Mouse (Mus musculus): ENCODE data around the gene Gpr132. TPM values are rescaled to one million over a fixed set of nuclear protein-coding genes. Genes with fewer than 3 reads are reported as not detected.

Gpr132 gene
- polyA plus RNA-seq, 1 experiment: 4.6 TPM

GRCm38 (mm10) chr12:112877607-112878020 lies 9.6 kb upstream of the Gpr132 start:
- Histone ChIP-seq H3K4me3 (ENCODE audit: insufficient read depth, low read depth, low read length) (no peak overlapping the region), H3K36me3 (ENCODE audit: control insufficient read depth, insufficient read depth, low read length) (no peaks in the 10 kb centered on the region), H3K4me1 (ENCODE audit: control insufficient read depth, insufficient read depth, low read length) (peaks cover 8% of the 10 kb centered on the region; the same call in 1 of the 2 replicates), H3K27me3 (replicated peaks; ENCODE audit: control insufficient read depth, insufficient read depth, low read length) (no peaks in the 10 kb centered on the region), H3K27ac (ENCODE audit: insufficient read depth, low read depth, low read length) (no peak overlapping the region)
- no peak for DNase-seq
- TF ChIP-seq CTCF (conservative IDR thresholded peaks at IDR 0.05; ENCODE audit: insufficient read depth, insufficient read length, low read depth, low read length) (no peak), POLR2A (IDR thresholded peaks at IDR 0.05; ENCODE audit: low read depth, low read length) (no peak)
- 5% methylated on average over 37 of the region's 37 CpGs for WGBS

DNA sequence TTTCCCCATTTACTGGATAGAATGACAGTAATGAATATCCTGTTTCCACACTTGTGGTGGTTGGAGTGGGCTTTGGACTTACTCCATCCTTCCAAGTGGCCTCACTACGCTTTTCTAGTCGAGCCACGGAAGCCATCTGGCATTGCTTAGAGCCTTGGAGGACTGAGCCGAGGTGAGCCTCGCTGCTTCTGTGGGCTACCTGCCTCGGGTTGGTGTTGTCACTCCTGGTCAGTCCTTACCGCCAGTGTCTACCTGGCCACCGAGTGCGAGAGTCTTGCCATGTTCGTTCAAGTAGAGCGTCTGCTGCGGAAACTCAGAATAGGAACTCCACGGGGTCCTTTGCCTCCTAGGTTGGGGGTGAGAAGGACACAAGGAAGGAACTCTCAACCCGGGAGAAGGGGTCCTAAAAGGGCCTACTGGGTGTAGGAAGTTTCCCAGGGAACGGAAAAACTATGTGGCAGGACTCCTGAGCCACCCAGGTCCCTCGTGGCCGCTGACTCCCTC lies 9.1 kb upstream of the Gpr132 start:
- no peak overlapping the region for H3K27ac ChIP-seq (ENCODE audit: insufficient read depth, low read depth, low read length)
- H3K4me3 ChIP-seq (ENCODE audit: insufficient read depth, low read depth, low read length): no peak overlapping the region
- DNase-seq: no peak
- 11% methylated on average over 17 of the region's 17 CpGs for WGBS
- H3K4me1 ChIP-seq (ENCODE audit: control insufficient read depth, insufficient read depth, low read length): peaks cover 8% of the 10 kb centered on the region; the same call in 1 of the 2 replicates
- H3K27me3 ChIP-seq (replicated peaks; ENCODE audit: control insufficient read depth, insufficient read depth, low read length): no peaks in the 10 kb centered on the region
- no peak for TF ChIP-seq CTCF (conservative IDR thresholded peaks at IDR 0.05; ENCODE audit: insufficient read depth, insufficient read length, low read depth, low read length)
- no peak for TF ChIP-seq POLR2A (IDR thresholded peaks at IDR 0.05; ENCODE audit: low read depth, low read length)
- no peaks in the 10 kb centered on the region for H3K36me3 ChIP-seq (ENCODE audit: control insufficient read depth, insufficient read depth, low read length)

- 8% methylated on average over 28 of the region's 28 CpGs for WGBS
- peak; percentile 90 for DNase-seq
- Histone ChIP-seq H3K27ac (ENCODE audit: insufficient read depth, low read depth, low read length) (no peak overlapping the region), H3K4me3 (ENCODE audit: insufficient read depth, low read depth, low read length) (0 out of 2 replicates have a peak overlapping the region, but pooled peaks have one; percentile 1), H3K27me3 (replicated peaks; ENCODE audit: control insufficient read depth, insufficient read depth, low read length) (no peaks in the 10 kb centered on the region), H3K36me3 (ENCODE audit: control insufficient read depth, insufficient read depth, low read length) (no peaks in the 10 kb centered on the region), H3K4me1 (ENCODE audit: control insufficient read depth, insufficient read depth, low read length) (peaks cover 8% of the 10 kb centered on the region; the same call in 1 of the 2 replicates)
- TF ChIP-seq CTCF (conservative IDR thresholded peaks at IDR 0.05; ENCODE audit: insufficient read depth, insufficient read length, low read depth, low read length) (no peak), POLR2A (IDR thresholded peaks at IDR 0.05; ENCODE audit: low read depth, low read length) (no peak)
Observed at GRCm38 (mm10) chr12:112876332-112877072, 8.5 kb upstream of the Gpr132 start.

- no peak overlapping the region for H3K27ac ChIP-seq (ENCODE audit: insufficient read depth, low read depth, low read length)
- H3K36me3 ChIP-seq (ENCODE audit: control insufficient read depth, insufficient read depth, low read length): no peaks in the 10 kb centered on the region
- 28% methylated on average over 16 of the region's 16 CpGs for WGBS
- no peak overlapping the region for H3K4me3 ChIP-seq (ENCODE audit: insufficient read depth, low read depth, low read length)
- TF ChIP-seq POLR2A (IDR thresholded peaks at IDR 0.05; ENCODE audit: low read depth, low read length) (no peak), CTCF (conservative IDR thresholded peaks at IDR 0.05; ENCODE audit: insufficient read depth, insufficient read length, low read depth, low read length) (peak; percentile 77)
- H3K4me1 ChIP-seq (ENCODE audit: control insufficient read depth, insufficient read depth, low read length): peaks cover 8% of the 10 kb centered on the region; the same call in 1 of the 2 replicates
- no peaks in the 10 kb centered on the region for H3K27me3 ChIP-seq (replicated peaks; ENCODE audit: control insufficient read depth, insufficient read depth, low read length)
- DNase-seq: peak; percentile 89
Observed at GRCm38 (mm10) chr12:112875225-112876013, 7.4 kb upstream of the Gpr132 start.

DNA sequence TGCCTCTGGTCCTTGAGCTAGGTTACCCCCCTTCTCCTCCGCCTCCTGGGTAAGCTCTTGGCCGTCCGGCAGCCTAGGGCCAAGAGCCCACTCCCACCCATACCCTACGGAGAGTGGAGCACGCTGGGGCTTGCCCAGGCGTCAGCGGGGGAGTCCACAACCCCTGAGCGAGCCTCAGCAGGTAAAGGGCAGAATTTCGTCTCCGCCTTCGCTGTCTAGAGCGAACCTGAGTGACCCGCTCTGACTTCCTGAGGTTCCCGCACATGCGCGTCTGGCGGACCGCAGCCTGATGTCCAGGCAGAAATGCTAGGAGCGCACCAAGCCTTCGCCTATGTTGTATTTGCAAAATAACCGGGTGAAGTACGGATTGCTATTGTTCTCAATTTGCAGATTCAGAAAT lies 6.2 kb upstream of the Gpr132 start:
- peaks cover 8% of the 10 kb centered on the region; the same call in 1 of the 2 replicates for H3K4me1 ChIP-seq (ENCODE audit: control insufficient read depth, insufficient read depth, low read length)
- no peak for DNase-seq
- no peaks in the 10 kb centered on the region for H3K27me3 ChIP-seq (replicated peaks; ENCODE audit: control insufficient read depth, insufficient read depth, low read length)
- 13% methylated on average over 22 of the region's 22 CpGs for WGBS
- H3K36me3 ChIP-seq (ENCODE audit: control insufficient read depth, insufficient read depth, low read length): no peaks in the 10 kb centered on the region
- H3K4me3 ChIP-seq (ENCODE audit: insufficient read depth, low read depth, low read length): peak overlapping the region; percentile 30
- TF ChIP-seq POLR2A (IDR thresholded peaks at IDR 0.05; ENCODE audit: low read depth, low read length): no peak
- TF ChIP-seq CTCF (conservative IDR thresholded peaks at IDR 0.05; ENCODE audit: insufficient read depth, insufficient read length, low read depth, low read length): no peak
- H3K27ac ChIP-seq (ENCODE audit: insufficient read depth, low read depth, low read length): no peak overlapping the region

DNA sequence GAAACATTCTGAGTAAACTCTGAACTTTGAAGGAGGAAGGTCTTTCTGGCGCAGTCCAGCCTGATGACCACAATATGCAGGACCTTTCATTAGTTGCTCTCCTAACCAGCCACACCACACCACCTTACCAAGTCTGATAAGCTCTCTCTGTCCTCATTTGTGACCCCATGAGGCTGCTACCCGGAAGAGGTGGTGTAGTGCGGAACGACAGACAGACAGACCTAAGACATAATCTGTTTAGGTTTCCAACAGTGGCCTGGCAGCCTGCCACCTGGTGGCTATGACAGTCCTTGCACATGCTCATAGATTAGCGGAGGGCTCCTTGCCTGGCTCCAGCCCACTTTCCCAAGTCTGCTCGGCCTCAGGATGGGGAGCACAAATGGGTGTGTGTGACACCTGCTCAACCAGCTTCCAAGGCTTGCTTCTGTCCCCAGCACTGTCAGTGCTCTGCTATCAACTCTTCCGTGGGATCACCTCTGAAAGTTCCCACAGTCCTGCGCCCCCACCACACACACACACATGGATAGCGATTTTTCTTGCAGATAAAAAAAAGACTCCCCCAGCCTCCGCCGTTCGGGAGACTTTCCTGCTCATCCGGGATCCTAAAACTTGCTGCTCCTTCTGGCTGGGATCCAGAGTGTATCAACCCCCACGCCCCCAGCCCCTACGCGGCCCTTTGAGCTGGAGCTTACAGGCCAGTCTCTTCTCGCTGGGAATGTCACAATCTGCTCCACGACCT lies 5.6 kb upstream of the Gpr132 start:
- no peaks in the 10 kb centered on the region for H3K27me3 ChIP-seq (replicated peaks; ENCODE audit: control insufficient read depth, insufficient read depth, low read length)
- H3K36me3 ChIP-seq (ENCODE audit: control insufficient read depth, insufficient read depth, low read length): no peaks in the 10 kb centered on the region
- DNase-seq: peak; percentile 71
- WGBS: 17% methylated on average over 18 of the region's 18 CpGs
- peak overlapping the region; percentile 30 for H3K4me3 ChIP-seq (ENCODE audit: insufficient read depth, low read depth, low read length)
- H3K4me1 ChIP-seq (ENCODE audit: control insufficient read depth, insufficient read depth, low read length): peaks cover 8% of the 10 kb centered on the region; the same call in 1 of the 2 replicates
- TF ChIP-seq POLR2A (IDR thresholded peaks at IDR 0.05; ENCODE audit: low read depth, low read length) (no peak), CTCF (conservative IDR thresholded peaks at IDR 0.05; ENCODE audit: insufficient read depth, insufficient read length, low read depth, low read length) (peak; percentile 71)
- H3K27ac ChIP-seq (ENCODE audit: insufficient read depth, low read depth, low read length): no peak overlapping the region

All from kidney, adult 2 months (tissue).